Mouse (Mus musculus) layer of hippocampus, postnatal 36 days (tissue): ENCODE measurements around the gene Smpd4. TPM values are rescaled to one million over a fixed set of nuclear protein-coding genes. Genes with fewer than 3 reads are reported as not detected.
"Not testable (repeated sequence)": the region's sequence is repeated elsewhere in the genome, so short reads cannot be mapped to it uniquely, and the experiment has no call there.

Experiments
- DNase-seq, 2 experiments: peaks; one replicate each; pipeline ENCODE4 v3.0.0; 2022
- total RNA-seq, 2 experiments: library from RNA; stranded (reverse); gene quantifications; 2 replicates each; pipeline ENCODE4 v1.2.3; 2021

Smpd4 gene
- 10 to 100 TPM; 48.9 to 60.5 TPM for total RNA-seq

DNA sequence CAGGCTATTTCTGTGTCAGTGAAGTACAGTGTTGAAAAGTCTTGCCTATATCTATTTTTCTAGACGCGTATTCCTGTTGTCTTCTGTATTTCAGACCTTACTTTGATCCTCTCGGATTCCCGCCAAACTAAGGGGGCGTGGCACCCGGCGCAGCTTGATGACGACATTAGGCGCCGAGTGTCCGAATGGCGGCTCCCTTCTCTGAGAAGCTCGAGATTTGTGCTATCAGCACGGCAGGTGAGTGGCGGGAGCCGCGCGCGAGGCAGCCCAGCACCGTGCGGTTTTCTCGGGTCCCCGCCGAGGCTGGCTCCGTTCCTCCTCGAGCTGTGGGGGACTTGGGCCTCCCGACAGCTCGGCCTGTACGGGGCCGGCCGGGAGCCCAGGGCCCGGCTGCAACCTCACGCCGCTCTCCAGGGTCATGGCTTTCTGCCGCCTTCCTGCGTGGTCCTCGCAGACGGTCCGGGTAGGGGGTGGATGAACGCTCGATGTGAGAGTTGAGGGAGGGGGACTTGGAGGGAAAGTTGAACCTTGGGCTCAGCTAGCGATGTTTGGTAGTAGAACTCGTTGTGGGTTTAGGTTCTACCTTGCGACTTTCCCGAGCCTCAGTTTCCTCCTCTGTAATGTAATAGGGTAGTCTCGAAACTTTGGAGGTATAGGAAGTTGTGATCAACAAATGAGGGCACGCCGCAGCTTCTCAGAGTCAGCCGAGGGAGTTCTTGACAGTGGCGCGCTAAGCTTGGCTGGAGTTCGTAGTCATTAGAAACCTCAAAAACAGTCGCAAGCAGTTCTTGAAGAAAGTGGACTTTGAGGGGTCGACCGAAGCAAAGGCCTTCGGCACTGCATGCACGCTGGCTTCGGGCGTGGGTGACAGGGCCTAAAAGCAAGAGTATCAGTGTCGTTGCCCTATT is at the start of gene Smpd4:
Smpd4 (plus strand) TSS at position 157 of the 908 bp plus-strand sequence.
- DNase-seq: peak; percentile 85 to 88

DNA sequence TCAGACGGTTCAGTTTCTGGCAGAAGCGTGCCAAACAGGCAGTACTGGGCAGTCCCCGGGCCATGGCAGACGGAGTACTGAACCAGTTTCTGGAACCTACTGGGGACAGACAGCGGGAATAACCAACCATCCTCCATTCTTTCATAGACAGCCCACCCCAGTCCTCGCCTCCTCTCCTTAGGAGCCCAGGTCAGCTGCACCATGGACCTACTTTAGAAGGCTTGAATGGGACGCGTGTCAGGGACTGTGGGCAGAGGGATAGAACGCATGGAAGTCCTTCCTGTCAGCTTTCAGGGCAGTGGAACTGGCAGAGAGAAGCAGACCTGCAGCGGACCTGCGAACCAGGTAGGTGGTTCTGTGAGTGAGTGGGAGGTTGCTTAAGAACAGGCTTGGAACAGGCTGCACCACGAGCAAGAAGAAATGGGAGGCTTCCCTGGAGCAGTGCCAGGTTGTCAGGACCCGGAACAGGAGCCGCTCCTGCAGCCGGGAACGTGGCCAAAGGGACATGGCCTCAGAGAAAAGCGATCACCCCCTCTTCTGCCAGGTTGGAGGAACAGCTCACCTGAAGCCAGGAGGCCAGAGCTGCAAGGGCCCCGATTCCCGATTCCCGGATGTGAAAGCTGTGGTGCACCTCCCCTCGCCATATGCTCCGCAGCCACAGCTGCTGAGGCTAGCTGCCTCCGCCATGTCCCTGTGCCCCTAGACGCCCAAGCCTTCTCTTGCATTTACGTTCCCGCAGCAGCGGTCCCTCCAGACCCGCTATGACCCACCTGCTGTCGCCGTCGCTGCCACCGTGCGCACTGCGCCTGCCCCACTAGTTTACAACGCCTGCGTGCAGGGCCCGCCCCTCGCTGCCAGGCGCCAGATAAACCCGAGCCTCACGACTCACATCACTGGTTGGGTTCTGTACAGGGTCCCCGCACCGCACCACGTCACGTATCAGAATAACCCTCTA is 43.0 kb upstream of the Smpd4 start:
- peak; percentile 75 for DNase-seq

DNA sequence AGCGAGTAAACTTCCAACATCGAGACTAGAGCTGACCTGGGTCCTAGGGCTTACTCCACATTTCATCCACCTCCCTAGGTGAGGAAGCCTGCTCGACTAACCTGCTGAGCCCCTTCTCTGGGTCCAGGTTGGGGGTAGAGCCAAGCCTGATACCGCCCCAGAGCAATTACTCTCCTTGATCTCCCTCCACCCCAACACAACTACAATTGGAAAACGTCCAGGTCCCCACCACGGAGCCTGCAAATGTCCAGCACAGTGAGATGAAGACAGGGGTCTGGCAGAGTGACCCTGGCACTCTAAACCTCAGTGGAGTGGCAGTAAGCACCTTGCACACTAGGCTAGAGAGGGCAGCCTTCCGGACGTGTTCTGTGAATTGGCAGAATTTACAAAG is 42.3 kb upstream of the Smpd4 start:
- DNase-seq: no peak

- no peak for DNase-seq
Measured at GRCm38 (mm10) chr16:17583064-17583463, 36.1 kb upstream of the Smpd4 start, which contains the start of gene Slc7a4. Slc7a4 (minus strand) TSS chr16:17583214.

DNA sequence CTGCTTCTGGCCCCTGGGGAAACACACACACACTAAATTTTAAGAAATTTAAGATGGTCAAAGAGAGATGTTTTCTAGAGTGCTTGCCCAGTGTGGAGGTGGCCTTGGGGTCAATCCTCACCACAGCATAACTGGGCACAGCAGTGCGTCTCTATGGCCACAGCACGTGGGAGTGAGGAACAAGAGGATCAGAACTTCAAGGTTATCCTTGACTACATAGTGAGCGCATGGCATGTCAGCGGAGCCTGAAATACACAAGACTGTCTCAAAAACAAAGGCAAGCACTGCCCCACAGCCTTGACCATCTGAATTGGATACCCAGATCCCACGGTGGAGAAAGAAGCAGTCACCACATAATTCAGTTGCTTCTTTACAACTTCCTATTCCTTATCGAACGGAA is 34.6 kb upstream of the Smpd4 start:
- no peak for DNase-seq

DNA sequence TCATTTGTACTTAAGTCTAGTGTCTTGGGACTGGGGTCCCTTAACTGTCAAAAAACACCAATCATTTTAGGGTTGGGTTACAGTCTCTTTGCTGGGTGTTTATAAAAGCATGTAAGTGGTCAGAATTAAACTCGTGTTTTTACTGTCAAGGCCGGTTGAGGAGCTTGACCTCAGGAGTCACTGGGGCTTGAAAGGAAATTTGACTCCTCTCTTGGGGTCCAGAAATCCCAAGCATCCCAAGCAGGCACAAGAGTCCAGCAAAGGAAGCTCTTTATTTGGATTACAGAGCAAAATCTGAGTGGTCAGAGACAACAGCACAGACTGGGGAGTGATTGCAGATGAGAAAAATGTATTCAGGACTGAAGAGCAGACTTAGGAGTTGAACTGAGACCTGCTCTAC is 28.4 kb upstream of the Smpd4 start:
- DNase-seq: no peak

DNA sequence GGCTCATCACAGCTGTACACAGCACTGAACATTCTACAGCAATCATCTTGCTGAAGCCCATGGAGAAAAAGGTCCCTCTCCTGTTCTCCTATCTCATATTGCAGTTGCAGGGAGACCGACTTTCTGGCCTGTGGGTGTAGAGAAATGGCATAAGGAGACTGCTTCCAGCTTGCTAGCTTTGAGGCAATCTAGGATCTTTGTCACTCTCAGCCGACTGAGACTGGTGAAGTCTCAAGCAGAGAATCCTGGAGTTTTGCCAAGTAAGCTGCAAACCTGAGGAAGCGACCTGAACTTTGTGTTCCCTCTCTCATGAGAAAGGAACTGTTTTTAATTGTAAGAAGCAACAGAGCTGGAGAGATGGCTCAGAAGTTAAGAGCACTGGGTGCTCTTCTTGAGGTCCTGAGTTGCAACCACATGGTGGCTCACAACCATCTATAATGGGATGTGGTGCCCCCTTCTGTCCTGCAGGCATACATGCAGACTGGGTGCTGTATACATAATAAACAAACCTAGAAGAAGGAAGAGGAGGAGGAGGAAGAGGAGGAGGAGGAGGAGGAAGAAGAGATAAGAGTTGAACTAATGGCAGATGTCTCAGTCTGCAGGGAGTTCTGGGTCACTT is 18.1 kb upstream of the Smpd4 start:
- no peak for DNase-seq

DNA sequence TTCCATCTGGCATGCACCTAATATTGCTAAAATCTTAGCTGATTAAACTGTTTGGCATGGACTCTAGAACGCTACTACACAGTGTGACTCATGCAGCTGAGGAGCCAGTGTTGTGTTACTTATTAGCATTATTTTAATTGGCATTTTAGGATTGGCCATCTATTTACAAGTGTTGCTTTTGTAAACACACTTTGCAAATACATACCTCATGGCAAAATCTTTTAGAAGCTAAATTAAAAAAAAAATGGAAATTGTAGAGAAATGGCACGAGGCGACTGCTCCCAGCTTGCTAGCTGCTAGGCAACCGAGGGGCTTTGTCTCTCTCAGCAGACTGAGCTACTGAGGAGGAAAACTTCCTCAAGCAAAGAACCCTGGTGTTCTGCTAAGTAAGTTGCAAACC is 14.2 kb upstream of the Smpd4 start:
- DNase-seq: no peak

DNA sequence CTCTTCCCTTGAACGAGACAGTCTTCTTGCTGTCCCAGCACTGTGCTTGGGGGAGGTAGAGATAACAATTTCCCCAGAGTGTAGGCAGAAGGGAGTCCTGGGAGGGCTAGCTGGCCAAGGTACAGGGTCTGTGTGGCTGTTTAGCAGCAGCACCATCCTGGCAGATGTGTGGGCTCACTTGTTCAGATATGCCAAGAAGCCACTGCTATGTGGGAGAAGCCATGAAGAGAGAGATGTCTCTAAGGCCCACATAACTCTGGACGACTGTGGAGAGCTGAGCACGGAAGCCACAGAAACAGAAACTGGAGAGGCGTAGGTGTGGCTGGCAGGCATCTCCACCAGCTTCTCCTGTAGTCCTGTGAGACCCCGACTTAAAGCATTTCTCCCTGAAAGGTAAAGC is 13.5 kb upstream of the Smpd4 start:
- DNase-seq: no peak

GRCm38 (mm10) chr16:17611383-17611782 is 7.8 kb upstream of the Smpd4 start:
- peak in 1 of 2 experiments; percentile 17 for DNase-seq

GRCm38 (mm10) chr16:17614740-17615139 is 4.4 kb upstream of the Smpd4 start:
- DNase-seq: not testable (repeated sequence)

GRCm38 (mm10) chr16:17616212-17616611 is 2.9 kb upstream of the Smpd4 start:
- no peak for DNase-seq

DNA sequence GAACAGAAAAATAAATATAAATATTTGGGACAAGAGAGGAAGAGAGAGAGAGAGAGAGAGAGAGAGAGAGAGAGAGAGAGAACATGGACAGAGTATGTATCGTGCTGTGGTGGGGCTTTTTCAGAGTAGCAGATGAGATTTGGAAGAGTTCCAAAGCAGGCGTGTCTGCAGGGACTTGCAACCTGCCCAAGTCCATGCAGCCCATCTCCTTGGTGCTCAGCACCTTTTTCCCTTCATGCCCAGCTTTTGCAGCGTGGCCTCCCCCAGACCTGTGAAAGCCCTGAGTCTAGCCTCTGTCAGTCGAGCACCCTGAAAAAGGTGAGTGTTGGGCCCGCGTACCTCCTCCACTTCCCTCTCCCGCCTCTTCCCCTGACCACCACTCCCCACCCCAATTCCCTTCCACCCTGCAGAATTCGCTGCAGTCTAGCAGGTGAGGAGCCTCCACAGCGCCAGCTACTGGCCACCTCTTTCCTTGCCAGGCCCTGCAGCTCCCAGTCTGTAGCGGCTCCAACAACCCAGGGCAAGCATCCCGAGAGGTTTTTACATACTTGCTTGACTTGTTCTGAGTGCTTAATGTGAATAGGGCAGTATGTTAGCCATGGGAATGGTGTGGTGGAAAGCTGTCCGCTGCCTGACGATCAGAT is 1.1 kb upstream of the Smpd4 start:
- peak in 1 of 2 experiments; percentile 46 for DNase-seq

- DNase-seq: no peak
Measured at GRCm38 (mm10) chr16:17621936-17622335, 2.8 kb downstream of the Smpd4 start.

- DNase-seq: no peak
Measured at GRCm38 (mm10) chr16:17625488-17626268, 6.5 kb downstream of the Smpd4 start.

- no peak for DNase-seq
Measured at GRCm38 (mm10) chr16:17626269-17626555, 7.1 kb downstream of the Smpd4 start.

GRCm38 (mm10) chr16:17632580-17632979 is 13.4 kb downstream of the Smpd4 start:
- no peak for DNase-seq

DNA sequence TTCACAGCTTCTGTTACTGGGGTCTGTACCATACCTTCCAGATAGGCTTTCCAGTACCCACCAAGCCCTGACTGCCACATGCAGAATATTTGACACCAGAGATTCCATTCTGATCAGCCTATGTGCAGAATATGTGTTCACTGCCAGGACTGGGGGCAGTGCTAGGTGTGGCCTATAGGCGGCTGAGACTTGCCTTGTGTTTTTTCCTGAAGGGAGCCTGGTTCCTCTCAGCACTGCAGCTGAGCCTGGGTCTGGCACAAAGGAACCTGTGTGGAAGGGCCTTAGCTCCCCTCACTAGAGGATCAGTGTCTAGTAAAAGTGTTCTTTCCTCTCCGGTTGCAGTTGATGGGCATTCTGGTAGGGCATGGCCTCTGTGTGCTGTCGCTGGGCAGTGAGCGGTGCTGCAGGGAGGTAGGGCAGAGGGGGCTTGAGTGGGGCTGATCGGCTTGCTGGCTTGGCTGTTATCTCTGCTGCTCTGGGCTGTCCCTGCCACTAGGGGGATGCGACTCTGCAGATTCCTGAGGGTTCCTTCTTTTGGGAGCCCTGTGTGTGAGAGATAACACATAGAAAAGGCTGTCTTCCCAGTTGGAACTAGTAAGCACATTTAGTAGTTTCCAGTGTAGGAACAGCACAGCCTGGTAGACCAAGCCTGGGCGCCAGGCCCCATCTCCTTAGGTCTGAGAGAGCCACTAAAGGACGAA is 14.5 kb downstream of the Smpd4 start:
- no peak for DNase-seq

- DNase-seq: no peak
Measured at GRCm38 (mm10) chr16:17636904-17637303, 17.8 kb downstream of the Smpd4 start.

GRCm38 (mm10) chr16:17637610-17638009 is 18.5 kb downstream of the Smpd4 start:
- no peak for DNase-seq
